Mouse (Mus musculus): ENCODE data around the gene Traf4. TPM values are rescaled to one million over a fixed set of nuclear protein-coding genes. Genes with fewer than 3 reads are reported as not detected.

Traf4 gene
- total and polyA plus RNA-seq, 3 experiments, result 34.4 to 42.0 TPM; not detected in 1

- H3K27ac ChIP-seq (ENCODE audit: control insufficient read depth, low read depth, low read length), result no peak overlapping the region
- H3K27me3 ChIP-seq (ENCODE audit: control insufficient read depth in 1 of 2, insufficient read depth in 2 of 2, low read length in 2 of 2), result no peaks in the 10 kb centered on the region
- peaks cover 13% of the 10 kb centered on the region for H3K79me2 ChIP-seq (ENCODE audit: control insufficient read depth, insufficient read depth, low read length, poor library complexity)
- no peak for DNase-seq (ENCODE audit: low read depth, low spot score)
- no peaks in the 10 kb centered on the region for H3K9me3 ChIP-seq (replicated peaks; ENCODE audit: insufficient read depth, low read length)
- TF ChIP-seq SIN3A (IDR thresholded peaks at IDR 0.05; ENCODE audit: low read length), result no peak
- no peak for TF ChIP-seq GABPA (IDR thresholded peaks at IDR 0.05; ENCODE audit: low read depth, low read length)
- no peak overlapping the region for H3K9ac ChIP-seq (ENCODE audit: control insufficient read depth, low read depth, low read length, poor library complexity, severe bottlenecking)
- H3K4me3 ChIP-seq (ENCODE audit: control insufficient read depth in 1 of 2, insufficient read depth in 1 of 2, low read depth in 2 of 2, low read length in 2 of 2), result no peak overlapping the region
- H3K4me1 ChIP-seq (ENCODE audit: control insufficient read depth in 1 of 2, insufficient read depth in 2 of 2, low read length in 2 of 2), result peaks cover 0 to 7% of the 10 kb centered on the region in 2 experiments; a peak in 3 of 4 replicates
- H3K36me3 ChIP-seq (ENCODE audit: control insufficient read depth in 1 of 2, insufficient read depth in 2 of 2, low read length in 2 of 2), result peaks cover 0 to 3% of the 10 kb centered on the region in 2 experiments; a peak in 1 of 4 replicates
Measured at GRCm38 (mm10) chr11:78160675-78161074, 4.7 kb downstream of the Traf4 start.

GRCm38 (mm10) chr11:78160171-78160570 is 5.2 kb downstream of the Traf4 start:
- Histone ChIP-seq H3K4me1 (ENCODE audit: control insufficient read depth in 1 of 2, insufficient read depth in 2 of 2, low read length in 2 of 2) (peaks cover 0 to 7% of the 10 kb centered on the region in 2 experiments; a peak in 2 of 4 replicates), H3K79me2 (ENCODE audit: control insufficient read depth, insufficient read depth, low read length, poor library complexity) (peaks cover 12% of the 10 kb centered on the region), H3K36me3 (ENCODE audit: control insufficient read depth in 1 of 2, insufficient read depth in 2 of 2, low read length in 2 of 2) (peaks cover 0 to 3% of the 10 kb centered on the region in 2 experiments; a peak in 1 of 4 replicates), H3K9me3 (replicated peaks; ENCODE audit: insufficient read depth, low read length) (no peaks in the 10 kb centered on the region), H3K27me3 (ENCODE audit: control insufficient read depth in 1 of 2, insufficient read depth in 2 of 2, low read length in 2 of 2) (no peaks in the 10 kb centered on the region), H3K9ac (ENCODE audit: control insufficient read depth, low read depth, low read length, poor library complexity, severe bottlenecking) (no peak overlapping the region), H3K27ac (ENCODE audit: control insufficient read depth, low read depth, low read length) (no peak overlapping the region), H3K4me3 (ENCODE audit: control insufficient read depth in 1 of 2, insufficient read depth in 1 of 2, low read depth in 2 of 2, low read length in 2 of 2) (no peak overlapping the region)
- no peak for DNase-seq (ENCODE audit: low read depth, low spot score)
- TF ChIP-seq MYC (IDR thresholded peaks at IDR 0.05; ENCODE audit: low read depth, low read length), result no peak
- TF ChIP-seq ZNF384 (IDR thresholded peaks at IDR 0.05; ENCODE audit: low read depth, low read length), result no peak
- no peak for TF ChIP-seq CHD2 (IDR thresholded peaks at IDR 0.05; ENCODE audit: low read length)
- TF ChIP-seq TBP (IDR thresholded peaks at IDR 0.05; ENCODE audit: low read depth, low read length), result no peak
- TF ChIP-seq TAL1 (IDR thresholded peaks at IDR 0.05; ENCODE audit: low read length), result no peak
- TF ChIP-seq E2F4 (IDR thresholded peaks at IDR 0.05; ENCODE audit: borderline replicate concordance, low read depth, low read length), result no peak
- no peak for TF ChIP-seq POLR2AphosphoS5 (IDR thresholded peaks at IDR 0.05; ENCODE audit: borderline replicate concordance, low read depth, low read length)
- TF ChIP-seq KAT2A (conservative IDR thresholded peaks at IDR 0.05; ENCODE audit: low read depth, low read length), result no peak
- TF ChIP-seq HCFC1 (IDR thresholded peaks at IDR 0.05; ENCODE audit: low read depth, low read length), result no peak
- no peak for TF ChIP-seq TCF12 (IDR thresholded peaks at IDR 0.05; ENCODE audit: low read depth, low read length)
- no peak for TF ChIP-seq MAX (IDR thresholded peaks at IDR 0.05; ENCODE audit: low read length)
- no peak for TF ChIP-seq GABPA (IDR thresholded peaks at IDR 0.05; ENCODE audit: low read depth, low read length)
- no peak for TF ChIP-seq USF1 (IDR thresholded peaks at IDR 0.05; ENCODE audit: low read depth, low read length)
- TF ChIP-seq JUND (IDR thresholded peaks at IDR 0.05; ENCODE audit: low read depth, low read length), result no peak
- no peak for TF ChIP-seq ELF1 (IDR thresholded peaks at IDR 0.05; ENCODE audit: low read depth, low read length)
- no peak for TF ChIP-seq POLR2A (IDR thresholded peaks at IDR 0.05; ENCODE audit: control insufficient read depth in 1 of 2, insufficient read depth in 1 of 2, low read depth in 1 of 2, low read length in 2 of 2, poor library complexity in 1 of 2)
- TF ChIP-seq CTCF (IDR thresholded peaks at IDR 0.05 in 2 of 3, conservative IDR thresholded peaks at IDR 0.05 in 1 of 3; ENCODE audit: control insufficient read depth in 1 of 3, insufficient read depth in 1 of 3, low read depth in 2 of 3, low read length in 3 of 3, poor library complexity in 1 of 3, severe bottlenecking in 1 of 3), result no peak
- no peak for TF ChIP-seq MAFK (IDR thresholded peaks at IDR 0.05; ENCODE audit: borderline replicate concordance, low read depth, low read length)
- TF ChIP-seq RCOR1 (IDR thresholded peaks at IDR 0.05; ENCODE audit: low read depth, low read length), result no peak
